Mouse (Mus musculus) ES-E14 (cell line): ENCODE data around the gene Pdia5.

Source experiments
- CHD2 ChIP-seq: IDR thresholded peaks from 2 replicates; pipeline ENCODE4 v1.6.1; 2014; ENCODE audit warnings: mild to moderate bottlenecking, low read depth, low read length, inconsistent platforms
- HCFC1 ChIP-seq: IDR thresholded peaks from 2 replicates; pipeline ENCODE4 v1.6.1; 2012; ENCODE audit warnings: low read length, inconsistent platforms, borderline replicate concordance; ENCODE audit not compliant: insufficient read depth
- MAFK ChIP-seq: IDR thresholded peaks from 2 replicates; pipeline ENCODE4 v1.6.1; 2014; ENCODE audit warnings: mild to moderate bottlenecking, low read depth, low read length, inconsistent platforms; ENCODE audit not compliant: insufficient read depth
- ZC3H11A ChIP-seq: IDR thresholded peaks from 2 replicates; pipeline ENCODE4 v1.6.1; 2012; ENCODE audit warnings: low read depth, mild to moderate bottlenecking, inconsistent platforms, low read length, borderline replicate concordance
- ZNF384 ChIP-seq: IDR thresholded peaks from 2 replicates; pipeline ENCODE4 v1.6.1; 2012; ENCODE audit warnings: low read depth, low read length, inconsistent platforms

- TF ChIP-seq CHD2: no peak
- no peak for TF ChIP-seq ZC3H11A
- TF ChIP-seq MAFK: no peak
- no peak for TF ChIP-seq HCFC1
- TF ChIP-seq ZNF384: no peak
These were observed 49.2 kb downstream of the Pdia5 start for GRCm38 (mm10) chr16:35441346-35442025.
